Mouse (Mus musculus) hematopoietic stem cell, adult 5-6 weeks (primary cell): Measurements from ENCODE around the gene Olfr1314. TPM values are rescaled to one million over a fixed set of nuclear protein-coding genes. Genes with fewer than 3 reads are reported as not detected.

ENCODE experiments used
- ATAC-seq, 2 experiments: fragments of 125-278 bp in 1 of 2; replicated peaks in 1 of 2; 2 replicates each; pipeline ENCODE4 v1.8.0; 2016 to 2017; ENCODE audit warnings: inconsistent platforms in 2 of 2, mild to moderate bottlenecking in 2 of 2, moderate number of reproducible peaks in 2 of 2, low read depth in 1 of 2, moderate TSS enrichment in 1 of 2; ENCODE audit not compliant: low FRiP score in 2 of 2, poor library complexity in 2 of 2, severe bottlenecking in 2 of 2, insufficient read depth in 1 of 2, low TSS enrichment in 1 of 2
- total RNA-seq: library from RNA; stranded (forward); fragments of 172-1452, 232-1000 nt; gene quantifications from 2 replicates; pipeline ENCODE4 v1.2.3, GENCODE M21; 2017

Olfr1314 gene
- not detected in 2 replicates for total RNA-seq

DNA sequence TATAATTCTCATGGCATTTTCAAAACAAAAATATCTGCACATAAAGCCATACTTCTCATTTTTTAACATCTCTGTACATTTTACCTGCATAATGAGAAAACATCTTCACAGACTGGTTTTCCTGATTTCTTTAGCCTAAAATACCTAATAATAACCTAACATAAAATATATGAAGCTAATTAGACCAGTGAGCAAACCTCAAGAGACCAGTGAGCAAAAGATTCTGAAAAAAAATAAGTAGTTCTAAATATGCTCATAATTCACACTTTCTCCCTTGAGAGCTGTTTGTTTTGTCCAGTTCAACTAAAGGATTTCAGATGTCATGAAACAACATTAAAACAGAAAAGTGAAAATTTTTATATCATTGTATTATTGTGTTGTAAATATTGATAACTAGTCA, at the start of gene Olfr1314:
TSS of gene Olfr1314 (minus strand) at position 101 of the 400 bp plus-strand sequence.
- ATAC-seq: no peak

DNA sequence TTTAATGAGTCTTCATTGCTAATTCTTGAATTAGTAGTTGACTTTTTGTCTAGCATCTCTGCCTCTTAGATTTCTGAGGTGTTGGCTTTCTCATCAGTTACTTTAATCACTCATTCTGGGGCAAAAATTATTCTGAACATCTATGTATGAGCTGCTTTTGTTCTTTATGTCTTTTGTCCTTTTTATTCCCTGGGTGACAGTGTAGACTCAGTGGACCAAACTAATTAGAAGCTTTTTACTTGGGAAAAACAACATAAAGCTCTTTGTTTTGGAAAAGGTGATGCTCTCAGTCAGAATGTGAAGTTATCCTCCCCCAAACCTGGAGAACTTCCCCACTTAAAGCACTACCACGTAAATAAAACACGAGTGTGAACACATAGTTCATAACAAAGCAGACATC, 43.4 kb upstream of the Olfr1314 start, which contains the start of gene Olfr1317:
TSS of gene Olfr1317 (plus strand) at position 301 of the 400 bp plus-strand sequence.
- no peak for ATAC-seq

DNA sequence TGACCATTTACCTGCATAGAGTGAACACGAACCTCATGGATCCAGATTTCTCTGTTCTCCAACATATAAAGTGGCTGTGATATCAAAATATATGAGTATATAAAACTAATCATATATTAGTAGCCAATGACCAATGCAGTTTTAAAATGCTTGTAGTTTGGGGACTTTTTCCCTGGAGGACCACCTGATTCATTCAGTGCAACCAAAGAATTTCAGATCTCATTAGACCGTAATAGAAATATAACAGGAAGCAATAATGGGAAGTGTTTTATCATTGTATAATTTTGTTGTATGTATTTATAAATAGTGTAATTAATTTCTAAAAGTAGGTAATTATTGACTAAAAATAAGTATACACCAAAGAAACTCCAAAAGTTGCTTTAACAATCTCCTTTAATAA, 38.3 kb upstream of the Olfr1314 start, which contains the start of gene Olfr1316:
TSS of gene Olfr1316 (minus strand) at position 101 of the 400 bp plus-strand sequence.
- no peak for ATAC-seq

DNA sequence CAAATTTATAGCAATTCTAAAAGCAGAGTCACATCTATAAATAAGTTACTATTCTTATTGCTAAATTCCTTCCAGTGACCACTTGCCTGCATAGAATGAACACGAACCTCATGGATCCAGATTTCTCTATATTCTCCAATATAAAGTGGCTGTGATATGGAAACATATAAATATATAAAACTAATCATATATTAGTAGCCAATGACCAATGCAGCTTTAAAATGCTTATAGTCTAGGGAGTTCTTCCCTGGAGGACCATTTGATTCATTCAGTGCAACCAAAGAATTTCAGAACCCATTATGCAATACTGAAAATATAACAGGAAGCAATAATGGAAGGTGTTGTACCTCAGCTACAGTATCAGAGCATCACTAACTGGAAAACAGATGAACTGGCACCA, 18.8 kb upstream of the Olfr1314 start, which contains the start of gene Olfr1315-ps1:
TSS of gene Olfr1315-ps1 (minus strand) at position 101 of the 400 bp plus-strand sequence.
- no peak for ATAC-seq

DNA sequence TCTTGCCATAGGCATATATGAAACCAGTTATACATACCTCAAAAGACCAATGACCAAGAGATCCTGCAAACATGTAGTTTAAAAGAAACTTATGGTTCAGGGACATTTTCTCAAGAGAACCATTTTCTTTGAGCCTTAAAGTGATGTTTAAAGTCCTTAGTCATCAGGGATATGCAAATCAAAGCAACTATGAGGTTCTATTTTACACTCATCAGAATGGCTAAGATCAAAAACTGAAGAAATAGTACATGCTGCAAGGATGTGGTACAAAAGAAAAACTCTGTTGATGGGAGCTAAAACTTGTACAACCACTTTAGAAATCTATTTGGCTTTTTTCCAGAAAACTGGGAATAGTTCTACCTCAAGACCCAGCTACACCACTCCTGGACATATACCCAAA, 18.8 kb downstream of the Olfr1314 start, which contains the start of gene Olfr1313:
TSS of gene Olfr1313 (minus strand) at position 101 of the 400 bp plus-strand sequence.
- ATAC-seq: no peak

DNA sequence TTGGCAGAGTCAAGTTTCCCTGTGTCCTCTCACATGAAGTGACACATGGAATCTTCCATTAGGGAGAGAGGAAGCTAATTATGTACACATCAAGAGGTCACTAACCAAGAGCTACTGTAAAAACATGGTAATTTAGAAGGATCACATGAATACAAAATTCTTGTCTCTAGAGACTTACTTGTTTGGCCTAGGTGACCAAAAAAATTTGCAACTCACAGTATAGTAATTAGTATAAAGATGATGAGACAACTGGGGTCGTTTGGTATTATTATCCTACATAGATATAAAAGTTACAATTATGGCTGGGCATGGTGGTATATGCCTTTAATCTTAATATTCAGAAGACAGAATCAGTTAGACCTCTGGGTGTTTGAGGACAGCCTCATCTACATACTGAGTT, 46.4 kb downstream of the Olfr1314 start, which contains the start of gene Olfr1312:
TSS of gene Olfr1312 (minus strand) at position 101 of the 400 bp plus-strand sequence.
- no peak for ATAC-seq

Other genes with a start within 250 kb of the Olfr1314 start
- not detected in 2 replicates for gene Olfr1305, start 219.6 kb downstream of the Olfr1314 start, total RNA-seq
- gene Olfr1306, start 180.5 kb downstream of the Olfr1314 start, total RNA-seq: not detected in 2 replicates
- gene Olfr1307, start 147.3 kb downstream of the Olfr1314 start, total RNA-seq: not detected in 2 replicates
- not detected in 2 replicates for gene Olfr1308, start 131.8 kb downstream of the Olfr1314 start, total RNA-seq
- not detected in 2 replicates for gene Olfr1309, start 106.5 kb downstream of the Olfr1314 start, total RNA-seq
- gene Olfr1310, start 84.1 kb downstream of the Olfr1314 start, total RNA-seq: not detected in 2 replicates
- gene Olfr1311, start 72.4 kb downstream of the Olfr1314 start, total RNA-seq: not detected in 2 replicates
- not detected in 2 replicates for gene Olfr1312, start 46.5 kb downstream of the Olfr1314 start, total RNA-seq
- not detected in 2 replicates for gene Olfr1313, start 18.9 kb downstream of the Olfr1314 start, total RNA-seq
- gene Olfr1315-ps1, start 18.7 kb upstream of the Olfr1314 start, total RNA-seq: not detected in 2 replicates
- gene Olfr1316, start 38.2 kb upstream of the Olfr1314 start, total RNA-seq: not detected in 2 replicates
- gene Olfr1317, start 43.5 kb upstream of the Olfr1314 start, total RNA-seq: not detected in 2 replicates
- gene Olfr1318, start 57.4 kb upstream of the Olfr1314 start, total RNA-seq: not detected in 2 replicates
- 7.8 and 22.5 TPM in 2 replicates for gene Lpcat4, start 142.7 kb upstream of the Olfr1314 start, total RNA-seq
- gene Nutm1, start 162.5 kb upstream of the Olfr1314 start, total RNA-seq: not detected in 2 replicates
- gene Nop10, start 165.1 kb upstream of the Olfr1314 start, total RNA-seq: 109 and 165 TPM in 2 replicates
- gene Slc12a6, start 169.0 kb upstream of the Olfr1314 start, total RNA-seq: 95.7 and 126 TPM in 2 replicates
- not detected in 2 replicates for gene Gm21985, start 169.5 kb upstream of the Olfr1314 start, total RNA-seq